Mouse (Mus musculus): ENCODE measurements at regions not wholly inside any gene's neighbourhood (a gene's known extent, or its start where the extent isn't known, plus 50 kb on each side); places are given as distances from the start of the nearest gene placed in this dataset.

DNA sequence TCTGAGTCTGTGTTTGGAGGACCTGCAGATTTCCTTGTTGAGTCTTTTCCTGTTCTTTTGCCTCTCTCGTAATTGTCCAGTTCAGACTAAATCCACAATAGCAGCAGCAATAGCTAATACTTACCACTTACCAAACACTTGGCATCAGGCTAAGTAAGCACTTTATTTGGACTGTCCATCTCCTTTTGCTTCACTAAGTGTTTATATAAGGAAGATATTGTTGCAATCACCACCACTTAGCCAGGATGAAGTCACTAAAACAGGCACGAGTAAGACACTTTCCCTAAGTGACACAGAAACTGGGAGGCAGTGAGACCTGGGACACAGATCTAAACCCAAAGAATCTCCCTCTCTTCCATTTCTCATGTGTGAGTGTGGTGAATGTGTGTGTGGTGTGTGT, 52.9 kb upstream of the Max start:
- no peak for DNase-seq (ENCODE audit: extremely low read depth, low read depth, low spot score)
